Mouse (Mus musculus): Measurements from ENCODE around the gene Capns2. TPM values are rescaled to one million over a fixed set of nuclear protein-coding genes. Genes with fewer than 3 reads are reported as not detected.

Gene Capns2
- total RNA-seq, 2 experiments from 2014 or later = not detected

- intact Hi-C loops (cut with DNase I) = no loop called here
- DNase-seq = no peak
These were observed 1.8 kb downstream of the Capns2 start for GRCm38 (mm10) chr8:92902981-92903380.

GRCm38 (mm10) chr8:92903488-92904135 lies 2.4 kb downstream of the Capns2 start:
- no peak for DNase-seq
- intact Hi-C loops (cut with DNase I) = no loop called here

DNA sequence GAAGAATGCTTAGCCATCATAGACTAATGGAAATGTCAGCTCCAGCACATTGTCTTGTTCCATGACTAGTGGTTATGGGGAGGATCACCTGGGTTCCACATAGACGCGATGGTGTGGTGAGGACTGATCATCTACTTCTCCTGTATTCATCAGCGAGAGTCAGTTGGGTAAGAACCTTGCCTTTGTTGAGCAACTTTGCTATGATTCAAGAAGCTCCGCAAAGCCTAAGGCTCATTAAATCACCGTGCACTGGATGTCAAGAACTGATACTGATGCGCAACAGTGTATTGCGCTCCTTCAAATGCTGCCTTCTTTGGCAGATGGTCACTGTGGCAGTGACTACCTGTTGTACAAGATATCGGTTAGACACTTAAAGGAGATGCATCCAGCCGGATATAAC lies 5.3 kb downstream of the Capns2 start:
- intact Hi-C loops (cut with DNase I) = no loop called here
- no peak for DNase-seq

DNA sequence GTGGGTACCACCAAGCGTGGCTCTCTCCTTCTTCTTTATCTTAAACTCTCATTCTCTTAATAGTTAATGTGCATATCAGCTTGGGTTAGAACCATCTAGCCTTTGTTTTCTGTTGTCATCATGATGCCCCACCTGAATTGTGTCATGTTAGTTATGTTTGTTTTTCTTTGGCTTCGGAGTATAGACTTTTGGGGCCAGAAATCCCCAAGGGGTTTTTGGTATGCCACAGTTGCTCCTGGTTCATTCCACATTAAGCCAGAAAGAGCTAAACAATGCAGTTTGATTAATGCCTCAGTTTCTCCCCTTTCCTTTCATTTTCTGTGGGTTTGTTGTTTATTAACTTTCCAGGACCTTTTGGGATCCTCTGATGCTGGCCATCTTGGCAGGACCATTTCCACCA lies 7.2 kb downstream of the Capns2 start:
- DNase-seq = no peak
- intact Hi-C loops (cut with DNase I) = no loop called here

GRCm38 (mm10) chr8:92911477-92911876 lies 10.3 kb downstream of the Capns2 start:
- intact Hi-C loops (cut with DNase I) = no loop called here

DNA sequence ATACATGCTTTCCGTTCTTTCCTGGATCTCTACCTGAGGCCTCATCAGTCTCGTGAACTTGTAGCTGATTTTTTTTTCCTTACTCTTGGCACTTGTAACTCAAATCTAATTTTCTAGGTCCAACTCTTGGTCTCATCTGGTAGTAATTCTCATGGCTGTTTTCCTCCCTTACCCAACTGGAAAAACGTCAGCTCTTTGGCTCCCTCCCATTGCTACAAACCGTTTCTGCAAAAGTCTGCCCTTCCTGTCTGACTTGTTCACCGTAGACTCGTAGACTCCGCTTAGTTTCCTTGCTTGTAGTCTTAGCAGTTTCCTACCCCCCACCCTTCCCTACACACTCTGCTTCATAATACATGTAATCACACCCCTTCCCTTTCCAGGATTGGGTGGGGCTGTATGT lies 12.2 kb downstream of the Capns2 start:
- intact Hi-C loops (cut with DNase I) = no loop called here
- no peak for DNase-seq

More at GRCm38 (mm10) chr8:92911477-92911876, 10.3 kb downstream of the Capns2 start:
- DNase-seq = no peak

DNA sequence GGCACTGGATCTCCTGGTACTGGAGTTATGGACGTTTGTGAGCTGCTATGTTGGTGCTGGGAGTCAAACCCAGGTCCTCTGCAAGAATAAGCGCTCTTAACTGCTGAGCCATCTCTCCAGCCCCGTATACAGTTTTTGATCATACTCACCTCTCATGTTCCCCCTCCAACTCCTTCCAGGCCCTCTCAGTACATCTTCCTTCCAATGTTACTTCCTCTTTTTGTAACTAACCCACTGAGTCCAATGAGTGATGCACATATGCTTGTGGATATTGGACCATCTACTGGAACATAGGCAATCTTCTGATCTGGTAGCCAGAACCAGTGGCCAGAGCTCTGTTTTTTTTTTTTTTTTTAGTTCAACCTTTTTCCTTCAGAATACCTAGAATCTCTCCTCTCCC lies 14.9 kb downstream of the Capns2 start:
- DNase-seq = no peak

DNA sequence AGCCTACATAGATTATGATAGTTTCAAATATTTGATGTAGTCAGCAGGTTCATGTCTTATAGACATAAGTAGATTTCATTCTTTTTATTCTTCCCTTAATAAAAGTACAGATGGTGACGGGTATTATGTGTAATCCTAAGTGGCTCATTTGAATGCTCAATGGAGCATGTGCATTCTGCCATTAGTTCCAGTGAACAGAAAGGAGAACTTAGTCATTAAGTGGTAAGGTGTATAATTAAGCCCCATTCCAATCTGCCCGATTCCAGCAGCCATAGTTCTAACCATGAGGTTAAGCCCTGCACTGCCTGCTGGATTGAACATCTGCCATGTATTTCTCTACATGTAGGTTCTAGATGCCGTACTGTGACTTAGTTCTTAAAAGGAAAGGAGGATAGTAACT lies 20.6 kb downstream of the Capns2 start:
- DNase-seq = no peak
- intact Hi-C loops (cut with DNase I) = no loop called here

More for the DNA sequence above, 14.9 kb downstream of the Capns2 start:
- intact Hi-C loops (cut with DNase I) = no loop called here

DNA sequence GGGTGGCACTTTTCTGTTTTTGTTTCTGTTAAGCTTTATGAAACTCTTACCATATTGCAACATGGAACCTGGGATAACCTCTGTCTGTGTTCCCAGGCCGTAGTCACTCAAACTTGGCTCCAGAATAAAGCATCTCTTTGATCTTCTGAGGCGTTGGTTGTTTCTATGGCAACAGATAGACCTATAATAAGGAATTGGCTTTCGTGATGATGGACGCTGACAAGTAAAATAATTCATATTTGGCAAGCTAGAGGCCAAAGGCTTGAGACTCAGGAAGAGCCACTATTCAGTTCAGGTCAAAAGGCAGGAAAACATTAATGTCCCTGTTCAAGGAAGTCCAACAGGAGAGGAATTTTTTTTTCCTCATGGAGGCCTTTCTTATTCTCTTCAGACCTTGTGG lies 27.8 kb downstream of the Capns2 start:
- intact Hi-C loops (cut with DNase I) = no loop called here
- no peak for DNase-seq

GRCm38 (mm10) chr8:92938056-92938455 lies 36.8 kb downstream of the Capns2 start:
- intact Hi-C loops (cut with DNase I) = no loop called here
- DNase-seq = no peak

DNA sequence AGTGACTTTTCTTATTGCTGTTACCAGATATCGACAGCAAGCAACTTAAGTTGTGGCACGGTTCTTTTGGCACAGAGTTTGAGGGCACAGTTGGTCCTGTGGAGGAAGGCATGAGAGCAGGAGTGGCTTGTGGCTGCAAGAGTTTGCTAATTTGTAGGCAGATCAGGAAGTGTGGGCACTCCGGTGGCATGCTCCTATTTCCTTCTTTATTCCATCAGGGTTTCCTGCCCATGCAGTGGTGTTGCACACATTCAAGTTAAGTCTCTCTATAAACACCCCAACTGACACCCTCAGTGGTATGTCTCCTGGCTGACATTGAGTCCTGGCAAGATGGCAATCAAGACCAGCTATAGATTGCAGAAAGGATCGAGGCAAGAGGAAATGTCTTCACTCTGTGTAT lies 47.9 kb downstream of the Capns2 start:
- intact Hi-C loops (cut with DNase I) = no loop called here

DNA sequence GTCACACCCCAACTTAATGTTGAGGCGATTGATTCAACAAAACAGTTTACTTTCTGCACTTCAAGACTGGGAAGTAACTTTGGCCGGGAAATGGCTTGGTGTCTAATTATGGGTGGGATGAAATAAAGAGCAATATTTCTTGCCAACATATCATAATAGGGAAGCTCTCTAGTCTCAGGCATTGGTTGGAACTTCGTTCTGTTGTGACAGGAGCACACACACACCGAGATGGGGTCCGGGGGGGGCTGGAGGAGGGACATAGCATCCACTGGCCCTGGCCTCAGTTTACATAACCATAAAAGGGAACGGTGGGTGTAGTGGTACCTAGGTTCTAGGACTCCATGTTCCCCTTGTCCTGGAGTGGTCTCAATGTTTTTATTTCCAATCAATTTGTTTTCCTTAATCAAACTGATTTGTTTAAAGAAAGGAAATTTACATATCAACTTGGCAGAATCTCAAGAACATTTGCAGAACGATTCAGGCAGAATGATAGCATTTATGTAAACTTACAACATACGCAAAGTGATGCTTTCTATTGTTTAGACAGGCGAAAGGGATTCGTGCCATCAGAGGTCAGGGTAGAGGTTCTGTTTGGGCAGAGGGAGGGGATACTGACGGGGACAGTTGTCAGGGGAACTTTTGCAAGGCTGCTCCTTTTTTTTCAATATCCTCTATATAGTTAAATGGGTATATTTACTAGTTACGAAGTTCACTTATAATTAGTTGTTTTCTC lies 49.6 kb downstream of the Capns2 start:
- intact Hi-C loops (cut with DNase I) = no loop called here
- no peak for DNase-seq

More for the DNA sequence above, 47.9 kb downstream of the Capns2 start:
- DNase-seq = no peak

Small RNAs within 50 kb of the gene (microRNA-seq; reads per million reads assigned to microRNA genes)
- 0 reads per million in 2 experiments for gene Gm22151 (ENCODE audit: borderline number of aligned reads in 2 of 2)

Other genes starting within 250 kb of the Capns2 start
- gene Irx6, start 227.1 kb upstream of the Capns2 start, total RNA-seq (2021) = not detected
- gene Mmp2, start 74.1 kb upstream of the Capns2 start, total RNA-seq (2021) = 10 to 100 TPM; 86.1 to 91.7 TPM
- gene Lpcat2, start 46.1 kb upstream of the Capns2 start, total RNA-seq (2021) = 1 to 10 TPM; 1.2 to 1.6 TPM
- gene Slc6a2, start 58.7 kb downstream of the Capns2 start, total RNA-seq (2021) = under 1 TPM; 0.05 to 0.11 TPM
- gene Ces1a, start 146.8 kb downstream of the Capns2 start, total RNA-seq (2021) = under 1 TPM in 1 of 2 experiments, not detected in 1; 0.44 TPM
- gene Ces1b, start 178.6 kb downstream of the Capns2 start, total RNA-seq (2021) = not detected
- gene Ces1c, start 229.9 kb downstream of the Capns2 start, total RNA-seq (2021) = not detected

Measured in heart, postnatal 36 days (tissue).